Mouse (Mus musculus) CH12.LX (cell line): ENCODE results near the gene Cenpb. TPM values are rescaled to one million over a fixed set of nuclear protein-coding genes. Genes with fewer than 3 reads are reported as not detected.

Experiments
- DNase-seq: peaks from one replicate; pipeline ENCODE4 v3.0.0-alpha.2; 2013; ENCODE audit errors: extremely low read depth
- H3K27ac ChIP-seq: 2 replicates; pipeline ENCODE4 v1.5.1; 2012; ENCODE audit warnings: low read depth, mild to moderate bottlenecking, control low read depth, moderate library complexity; ENCODE audit not compliant: insufficient read depth
- H3K27me3 ChIP-seq: replicated peaks from 2 replicates; pipeline ENCODE3; 2012; ENCODE audit warnings: inconsistent platforms
- H3K36me3 ChIP-seq, 2 experiments: replicated peaks in 1 of 2; 2 replicates each; pipeline versions ENCODE3 to v1.6.1; 2012; ENCODE audit warnings: inconsistent platforms in 1 of 2, low read length in 1 of 2, mild to moderate bottlenecking in 1 of 2, mixed read lengths in 1 of 2, moderate library complexity in 1 of 2; ENCODE audit not compliant: control insufficient read depth in 1 of 2, insufficient read depth in 1 of 2
- H3K4me1 ChIP-seq, 2 experiments: 2 replicates each; pipeline ENCODE4 v1.6.1; 2012; ENCODE audit warnings: inconsistent platforms in 1 of 2, moderate library complexity in 1 of 2; ENCODE audit not compliant: insufficient read depth in 2 of 2, control insufficient read depth in 1 of 2
- H3K4me2 ChIP-seq: 2 replicates; pipeline ENCODE4 v1.6.1; 2012; ENCODE audit warnings: low read depth, mild to moderate bottlenecking, control low read depth; ENCODE audit not compliant: poor library complexity, insufficient read depth, severe bottlenecking
- H3K4me3 ChIP-seq, 3 experiments: fragments of 150-350 bp in 1 of 3; sonication (generic) in 1 of 3; replicated peaks in 1 of 3; 2 replicates each; pipeline versions ENCODE3 to v1.5.1; 2011 to 2012; ENCODE audit warnings: low read depth in 2 of 3, low read length in 2 of 3, mild to moderate bottlenecking in 2 of 3, moderate library complexity in 2 of 3, control low read depth in 1 of 3, improper control_type of control experiment in 1 of 3, inconsistent platforms in 1 of 3, mixed read lengths in 1 of 3; ENCODE audit not compliant: poor library complexity in 1 of 3
- H3K79me2 ChIP-seq: replicated peaks from 2 replicates; pipeline ENCODE4 v1.6.1; 2012; ENCODE audit warnings: mild to moderate bottlenecking, moderate library complexity; ENCODE audit not compliant: control insufficient read depth, poor library complexity, insufficient read depth, severe bottlenecking; ENCODE audit errors: extremely low read depth
- H3K9ac ChIP-seq: 2 replicates; pipeline ENCODE4 v1.6.1; 2012; ENCODE audit warnings: low read depth, mild to moderate bottlenecking, control low read depth, moderate library complexity; ENCODE audit not compliant: insufficient read depth
- H3K9me3 ChIP-seq: replicated peaks from 2 replicates; pipeline ENCODE3; 2012; ENCODE audit warnings: low read length, inconsistent platforms, mixed read lengths
- BHLHE40 ChIP-seq: IDR thresholded peaks from 2 replicates; pipeline ENCODE4 v1.6.1; 2011; ENCODE audit warnings: mild to moderate bottlenecking, low read depth, low read length, improper control_type of control experiment
- CHD1 ChIP-seq: IDR thresholded peaks from 2 replicates; pipeline ENCODE4 v1.6.1; 2012; ENCODE audit warnings: low read depth, low read length, improper control_type of control experiment, inconsistent platforms
- CHD2 ChIP-seq: IDR thresholded peaks from 2 replicates; pipeline ENCODE4 v1.6.1; 2011; ENCODE audit warnings: low read length, improper control_type of control experiment
- ELF1 ChIP-seq: IDR thresholded peaks from 2 replicates; pipeline ENCODE4 v1.6.1; 2014; ENCODE audit warnings: low read depth, mild to moderate bottlenecking, inconsistent platforms, low read length, improper control_type of control experiment
- IRF4 ChIP-seq: IDR thresholded peaks from 2 replicates; pipeline ENCODE4 v1.6.1; 2014; ENCODE audit warnings: low read depth, mild to moderate bottlenecking, inconsistent platforms, low read length, improper control_type of control experiment
- JUND ChIP-seq: conservative IDR thresholded peaks from 2 replicates; pipeline ENCODE4 v1.6.1; 2011; ENCODE audit warnings: low read depth, low read length, improper control_type of control experiment
- MAX ChIP-seq: IDR thresholded peaks from 2 replicates; pipeline ENCODE4 v1.6.1; 2011; ENCODE audit warnings: low read length, improper control_type of control experiment
- MAZ ChIP-seq: IDR thresholded peaks from 2 replicates; pipeline ENCODE4 v1.6.1; 2012; ENCODE audit warnings: low read depth, mild to moderate bottlenecking, inconsistent platforms, low read length, improper control_type of control experiment, moderate library complexity
- MXI1 ChIP-seq: IDR thresholded peaks from 2 replicates; pipeline ENCODE4 v1.6.1; 2011; ENCODE audit warnings: mild to moderate bottlenecking, low read depth, low read length, improper control_type of control experiment
- NELFE ChIP-seq: IDR thresholded peaks from 2 replicates; pipeline ENCODE4 v1.6.1; 2011; ENCODE audit warnings: low read depth, low read length, improper control_type of control experiment
- SIN3A ChIP-seq: IDR thresholded peaks from 2 replicates; pipeline ENCODE4 v1.6.1; 2012; ENCODE audit warnings: low read length, improper control_type of control experiment, inconsistent platforms
- TBP ChIP-seq: conservative IDR thresholded peaks from 2 replicates; pipeline ENCODE4 v1.6.1; 2011; ENCODE audit warnings: low read depth, low read length, improper control_type of control experiment
- TCF12 ChIP-seq: IDR thresholded peaks from 2 replicates; pipeline ENCODE4 v1.6.1; 2014; ENCODE audit warnings: low read depth, mild to moderate bottlenecking, inconsistent platforms, low read length, improper control_type of control experiment
- UBTF ChIP-seq: IDR thresholded peaks from 2 replicates; pipeline ENCODE4 v1.6.1; 2012; ENCODE audit warnings: low read depth, mild to moderate bottlenecking, inconsistent platforms, low read length, improper control_type of control experiment, moderate library complexity
- USF1 ChIP-seq: IDR thresholded peaks from 2 replicates; pipeline ENCODE4 v1.6.1; 2014; ENCODE audit warnings: low read depth, mild to moderate bottlenecking, inconsistent platforms, low read length, improper control_type of control experiment
- USF2 ChIP-seq: conservative IDR thresholded peaks from 2 replicates; pipeline ENCODE4 v1.6.1; 2011; ENCODE audit warnings: low read depth, low read length, improper control_type of control experiment
- dilution Hi-C: fragments of 300-500 bp; cut with MboI; formaldehyde crosslinking; loops from 2 replicates; pipeline ENCODE4 v1.14.3; 2020; ENCODE audit warnings: low sequenced_read_pairs; ENCODE audit not compliant: extremely low pct_unique_long_range_greater_than_20kb, extremely low pct_ligation_motif_present
- in situ Hi-C: fragments of 300-500 bp; cut with MboI; formaldehyde crosslinking; loops from 3 replicates; pipeline ENCODE4 v1.14.3; 2019; ENCODE audit warnings: low sequenced_read_pairs, low pct_ligation_motif_present, low pct_unique_long_range_greater_than_20kb, mixed read lengths
- polyA plus RNA-seq: library from polyadenylated mRNA; unstranded; fragments of >175 nt; gene quantifications from 2 replicates; pipeline ENCODE4 v1.2.1, GENCODE M21; 2012; ENCODE audit warnings: low read depth; ENCODE audit not compliant: insufficient read length
- total RNA-seq, 2 experiments: library from RNA; depleted of rRNA; stranded (reverse); fragments of 300-350 nt in 1 of 2; fragments of >200 nt in 1 of 2; gene quantifications; 2 replicates each; pipeline ENCODE4 v1.2.3; 2012 to 2014

Gene Cenpb
- total and polyA plus RNA-seq, 3 experiments: 18.1 to 26.6 (median 24.4) TPM

DNA sequence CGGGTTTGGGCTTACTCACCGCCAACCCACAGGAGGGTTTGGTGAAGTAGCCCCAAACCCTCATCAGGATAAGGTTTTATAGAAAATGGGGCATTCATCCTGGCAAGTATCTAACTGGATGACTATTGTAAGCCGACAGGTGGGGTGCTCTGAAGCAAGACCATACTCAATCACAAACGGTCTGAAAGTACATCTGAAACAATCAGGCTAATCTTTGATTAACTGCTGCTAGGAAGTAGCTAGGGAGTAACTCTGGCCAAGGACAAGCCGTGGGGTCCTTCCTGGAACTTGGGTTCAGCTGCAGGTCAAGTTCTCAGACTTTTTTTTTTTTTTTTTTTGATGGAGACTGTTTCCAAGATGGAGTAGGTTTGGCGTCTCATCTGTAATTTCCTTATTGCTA, 11.9 kb downstream of the Cenpb start:
- no peak for DNase-seq
- H3K9ac ChIP-seq: no peak overlapping the region
- H3K27me3 ChIP-seq: no peaks in the 10 kb centered on the region
- no peak for TF ChIP-seq SIN3A
- no peak for TF ChIP-seq NELFE
- TF ChIP-seq BHLHE40: no peak
- no peak for TF ChIP-seq MAZ
- TF ChIP-seq CHD1: no peak
- no peak for TF ChIP-seq USF2
- TF ChIP-seq TCF12: no peak
- TF ChIP-seq USF1: no peak
- no peak for TF ChIP-seq CHD2
- TF ChIP-seq IRF4: no peak
- TF ChIP-seq ELF1: no peak
- TF ChIP-seq JUND: no peak
- no peak overlapping the region for H3K27ac ChIP-seq
- dilution Hi-C loops: no loop called here
- H3K36me3 ChIP-seq: peaks cover 0 to 4% of the 10 kb centered on the region in 2 experiments
- H3K79me2 ChIP-seq: no peaks in the 10 kb centered on the region
- in situ Hi-C loops: no loop called here
- no peak overlapping the region for H3K4me3 ChIP-seq
- no peak overlapping the region for H3K4me2 ChIP-seq
- H3K9me3 ChIP-seq: peaks cover 14% of the 10 kb centered on the region
- peaks cover 0 to 7% of the 10 kb centered on the region in 2 experiments; a peak in 1 of 4 replicates for H3K4me1 ChIP-seq

DNA sequence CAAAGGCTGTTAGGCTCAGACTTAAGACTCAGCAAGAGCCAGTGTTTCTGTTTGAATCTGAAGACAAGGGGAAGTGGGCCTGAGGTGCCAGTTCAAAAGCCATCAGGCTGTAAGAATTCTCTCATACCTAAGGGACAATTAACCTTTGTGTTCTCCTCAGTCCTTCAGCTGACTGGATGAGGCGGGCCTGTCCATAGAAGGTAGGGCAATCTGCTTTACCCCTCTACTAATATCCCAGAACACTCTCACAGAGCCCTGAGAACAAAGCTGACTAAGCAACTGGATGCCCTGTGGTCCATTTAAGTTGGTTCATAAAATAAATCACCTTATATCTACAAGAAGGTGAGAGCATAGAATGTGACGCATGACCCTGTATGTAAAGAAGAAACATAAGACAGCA, 13.7 kb downstream of the Cenpb start:
- no peaks in the 10 kb centered on the region for H3K27me3 ChIP-seq
- in situ Hi-C loops: no loop called here
- H3K79me2 ChIP-seq: no peaks in the 10 kb centered on the region
- H3K9ac ChIP-seq: no peak overlapping the region
- TF ChIP-seq MXI1: no peak
- TF ChIP-seq TBP: no peak
- no peak for TF ChIP-seq MAX
- TF ChIP-seq CHD1: no peak
- no peak for TF ChIP-seq UBTF
- no peak for TF ChIP-seq TCF12
- no peak for TF ChIP-seq USF2
- TF ChIP-seq NELFE: no peak
- TF ChIP-seq BHLHE40: no peak
- no peak for DNase-seq
- dilution Hi-C loops: no loop called here
- H3K4me1 ChIP-seq: peaks cover 0 to 7% of the 10 kb centered on the region in 2 experiments; a peak in 1 of 4 replicates
- no peak overlapping the region for H3K4me3 ChIP-seq
- H3K27ac ChIP-seq: no peak overlapping the region
- peaks cover 0 to 2% of the 10 kb centered on the region in 2 experiments for H3K36me3 ChIP-seq
- no peak overlapping the region for H3K4me2 ChIP-seq
- peaks cover 16% of the 10 kb centered on the region for H3K9me3 ChIP-seq
